Mouse (Mus musculus): Measurements from ENCODE around the gene Snorc.

GRCm38 (mm10) chr1:87493542-87493941 lies 23.5 kb downstream of the Snorc start:
- TF ChIP-seq GATA1 (IDR thresholded peaks at IDR 0.05; ENCODE audit: low read length) (no peak), TAL1 (IDR thresholded peaks at IDR 0.05; ENCODE audit: low read length) (no peak)
